Mouse (Mus musculus): Measurements from ENCODE around the gene Gm5725. TPM values are rescaled to one million over a fixed set of nuclear protein-coding genes. Genes with fewer than 3 reads are reported as not detected.
"Not testable (repeated sequence)": the region's sequence is repeated elsewhere in the genome, so short reads cannot be mapped to it uniquely, and the experiment has no call there.

Gm5725 gene
- not detected in 2 replicates for polyA plus RNA-seq (2012; rRNA removed)

DNA sequence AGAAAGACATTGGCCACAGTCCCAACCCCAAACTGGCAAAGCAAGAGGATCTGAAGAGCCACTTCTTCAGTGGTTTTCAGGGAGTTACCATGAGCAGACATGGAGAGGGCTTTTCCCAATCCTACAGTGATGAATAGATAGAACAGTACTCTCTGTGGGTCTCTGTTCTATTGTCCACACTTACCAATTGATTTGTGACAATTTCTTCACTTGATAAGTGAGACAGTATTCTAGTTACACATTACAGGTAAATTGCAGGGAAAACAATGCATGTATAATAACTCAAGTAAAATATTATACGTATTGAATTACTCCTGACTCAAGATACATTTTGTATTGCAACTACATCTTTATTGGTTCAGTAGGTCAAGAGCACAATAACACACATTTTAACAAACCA is at the start of gene Gm5725:
Gm5725 (minus strand) TSS at position 101 of the 400 bp plus-strand sequence.
- H3K4me3 ChIP-seq (ENCODE audit: low read depth, low read length); H3K36me3 ChIP-seq (ENCODE audit: control insufficient read depth, insufficient read depth, low read length); H3K4me1 ChIP-seq (ENCODE audit: control insufficient read depth, insufficient read depth, insufficient read length, low read length); H3K27ac ChIP-seq (ENCODE audit: insufficient read depth, low read depth, low read length); H3K27me3 ChIP-seq (ENCODE audit: control insufficient read depth, insufficient read depth, low read length): not testable (repeated sequence)
- no CpG with 5 or more reads among the region's 1 CpGs for WGBS

DNA sequence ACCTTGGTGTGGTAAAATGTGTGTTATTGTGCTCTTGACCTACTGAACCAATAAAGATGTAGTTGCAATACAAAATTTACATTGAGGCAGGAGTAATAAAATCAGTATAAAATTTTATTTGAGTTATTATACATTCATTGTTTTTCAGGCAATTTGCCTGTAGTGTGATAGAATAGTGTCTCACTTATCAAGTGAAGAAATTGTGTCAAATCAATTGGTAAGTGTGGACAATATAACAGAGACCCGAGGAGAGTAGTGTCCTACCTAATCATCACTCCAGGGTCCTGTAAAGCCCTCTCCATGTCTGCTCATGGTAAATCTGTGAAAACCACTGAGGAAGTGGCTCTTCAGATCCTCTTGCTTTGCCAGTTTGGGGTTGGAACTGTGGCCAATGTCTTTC is 12.0 kb downstream of the Gm5725 start, which contains the start of gene Vmn1r135:
Vmn1r135 (plus strand) TSS at position 301 of the 400 bp plus-strand sequence.
- H3K27me3 ChIP-seq (ENCODE audit: control insufficient read depth, insufficient read depth, low read length); H3K4me3 ChIP-seq (ENCODE audit: low read depth, low read length); H3K4me1 ChIP-seq (ENCODE audit: control insufficient read depth, insufficient read depth, insufficient read length, low read length); H3K27ac ChIP-seq (ENCODE audit: insufficient read depth, low read depth, low read length); H3K36me3 ChIP-seq (ENCODE audit: control insufficient read depth, insufficient read depth, low read length): not testable (repeated sequence)
- no CpG with 5 or more reads among the region's 1 CpGs for WGBS

DNA sequence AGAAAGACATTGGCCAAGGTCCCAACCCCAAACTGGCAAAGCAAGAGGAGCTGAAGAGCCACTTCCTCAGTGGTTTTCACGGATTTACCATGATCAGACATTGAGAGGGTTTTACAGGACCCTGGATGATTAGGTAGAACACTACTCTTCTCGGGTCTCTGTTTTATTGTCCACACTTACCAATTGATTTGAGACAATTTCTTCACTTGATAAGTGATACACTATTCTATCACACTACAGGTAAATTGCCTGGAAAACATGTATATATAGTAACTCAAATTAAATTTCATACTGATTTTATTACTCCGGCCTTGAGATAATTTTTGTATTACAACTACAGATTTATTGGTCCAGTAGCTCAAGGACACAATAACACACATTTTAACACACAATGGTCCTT is 47.4 kb downstream of the Gm5725 start, which contains the start of gene Gm4177:
Gm4177 (minus strand) TSS at position 101 of the 400 bp plus-strand sequence.
- not testable (repeated sequence) for H3K27ac ChIP-seq (ENCODE audit: insufficient read depth, low read depth, low read length); H3K4me3 ChIP-seq (ENCODE audit: low read depth, low read length); H3K36me3 ChIP-seq (ENCODE audit: control insufficient read depth, insufficient read depth, low read length); H3K27me3 ChIP-seq (ENCODE audit: control insufficient read depth, insufficient read depth, low read length); H3K4me1 ChIP-seq (ENCODE audit: control insufficient read depth, insufficient read depth, insufficient read length, low read length)
- no CpG with 5 or more reads among the region's 3 CpGs for WGBS

Other genes with a start within 250 kb of the Gm5725 start
- gene Vmn1r132, start 230.2 kb downstream of the Gm5725 start, polyA plus RNA-seq (2012; rRNA removed), result not detected in 2 replicates
- gene Gm4175, start 82.8 kb downstream of the Gm5725 start, polyA plus RNA-seq (2012; rRNA removed), result not detected in 2 replicates
- not detected in 2 replicates for gene Gm4177, start 47.5 kb downstream of the Gm5725 start, polyA plus RNA-seq (2012; rRNA removed)
- not detected in 2 replicates for gene Vmn1r135, start 11.9 kb downstream of the Gm5725 start, polyA plus RNA-seq (2012; rRNA removed)
- gene Gm5891, start 77.0 kb upstream of the Gm5725 start, polyA plus RNA-seq (2012; rRNA removed), result not detected in 2 replicates
- not detected in 2 replicates for gene Vmn1r137, start 150.3 kb upstream of the Gm5725 start, polyA plus RNA-seq (2012; rRNA removed)
- not detected in 2 replicates for gene Vmn1r138, start 184.6 kb upstream of the Gm5725 start, polyA plus RNA-seq (2012; rRNA removed)
- gene Gm6176, start 212.0 kb upstream of the Gm5725 start, polyA plus RNA-seq (2012; rRNA removed), result not detected in 2 replicates
- not detected in 2 replicates for gene Vmn1r139, start 224.8 kb upstream of the Gm5725 start, polyA plus RNA-seq (2012; rRNA removed)